Mouse (Mus musculus): ENCODE data around the gene Notch2. TPM values are rescaled to one million over a fixed set of nuclear protein-coding genes. Genes with fewer than 3 reads are reported as not detected.
"Not testable (repeated sequence)": the region's sequence is repeated elsewhere in the genome, so short reads cannot be mapped to it uniquely, and the experiment has no call there.

The Notch2 gene
- polyA plus RNA-seq, 1 experiment from 2014 or later, result 8.2 TPM

DNA sequence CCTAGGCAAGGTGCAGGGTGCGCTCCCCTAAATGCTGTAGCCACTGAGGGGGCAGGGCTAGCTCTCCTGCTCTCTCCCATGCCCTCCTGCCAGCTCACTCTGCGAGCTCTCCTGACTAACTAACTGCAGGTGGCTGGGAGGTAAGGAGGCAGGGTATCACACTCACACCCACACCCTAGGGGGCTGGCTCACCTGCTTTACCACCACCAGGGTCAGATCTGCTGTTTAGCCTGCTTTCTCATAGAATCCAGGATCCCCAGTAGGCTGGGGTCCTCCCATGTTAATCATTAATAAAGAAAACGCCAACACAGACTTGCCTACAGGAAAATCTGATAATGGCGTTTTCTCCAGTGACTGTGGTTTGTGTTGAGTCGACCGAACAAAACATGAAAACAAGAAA, 106.0 kb downstream of the Notch2 start:
- no peaks in the 10 kb centered on the region; the same call in none of the 2 replicates for H3K36me3 ChIP-seq (ENCODE audit: control insufficient read depth, insufficient read depth, low read length)
- H3K27me3 ChIP-seq (ENCODE audit: control insufficient read depth, insufficient read depth, low read length), result no peaks in the 10 kb centered on the region
- no peak overlapping the region for H3K4me2 ChIP-seq (ENCODE audit: low read depth, low read length)
- ATAC-seq (ENCODE audit: low read depth), result no peak
- H3K27ac ChIP-seq (ENCODE audit: low read depth, low read length), result no peak overlapping the region
- H3K9ac ChIP-seq (replicated peaks; ENCODE audit: low read depth, low read length), result no peak overlapping the region
- H3K4me3 ChIP-seq (ENCODE audit: low read depth, low read length), result no peak overlapping the region
- 82% methylated on average over 6 of the region's 6 CpGs for WGBS
- no peaks in the 10 kb centered on the region for H3K9me3 ChIP-seq (ENCODE audit: control insufficient read depth, low read length)
- H3K4me1 ChIP-seq (ENCODE audit: control insufficient read depth, insufficient read depth, low read length), result no peaks in the 10 kb centered on the region

- Histone ChIP-seq H3K9ac (replicated peaks; ENCODE audit: low read depth, low read length) (no peak overlapping the region), H3K27me3 (ENCODE audit: control insufficient read depth, insufficient read depth, low read length) (no peaks in the 10 kb centered on the region), H3K4me2 (ENCODE audit: low read depth, low read length) (no peak overlapping the region), H3K4me3 (ENCODE audit: low read depth, low read length) (no peak overlapping the region), H3K9me3 (ENCODE audit: control insufficient read depth, low read length) (no peaks in the 10 kb centered on the region), H3K4me1 (ENCODE audit: control insufficient read depth, insufficient read depth, low read length) (no peaks in the 10 kb centered on the region), H3K27ac (ENCODE audit: low read depth, low read length) (no peak overlapping the region), H3K36me3 (ENCODE audit: control insufficient read depth, insufficient read depth, low read length) (no peaks in the 10 kb centered on the region; the same call in none of the 2 replicates)
- WGBS, result 26% methylated on average over 6 of the region's 6 CpGs
- ATAC-seq (ENCODE audit: low read depth), result no peak
These were observed 107.6 kb downstream of the Notch2 start for GRCm38 (mm10) chr3:98120884-98121283.

- ATAC-seq (ENCODE audit: low read depth), result no peak
- H3K4me1 ChIP-seq (ENCODE audit: control insufficient read depth, insufficient read depth, low read length), result no peaks in the 10 kb centered on the region
- H3K4me2 ChIP-seq (ENCODE audit: low read depth, low read length), result no peak overlapping the region
- H3K9me3 ChIP-seq (ENCODE audit: control insufficient read depth, low read length), result no peaks in the 10 kb centered on the region
- H3K36me3 ChIP-seq (ENCODE audit: control insufficient read depth, insufficient read depth, low read length), result no peaks in the 10 kb centered on the region; the same call in 1 of the 2 replicates
- H3K9ac ChIP-seq (replicated peaks; ENCODE audit: low read depth, low read length), result no peak overlapping the region
- no peak overlapping the region for H3K27ac ChIP-seq (ENCODE audit: low read depth, low read length)
- no peak overlapping the region for H3K4me3 ChIP-seq (ENCODE audit: low read depth, low read length)
- 100% methylated on average over 2 of the region's 2 CpGs for WGBS
- H3K27me3 ChIP-seq (ENCODE audit: control insufficient read depth, insufficient read depth, low read length), result no peaks in the 10 kb centered on the region
These were observed 114.4 kb downstream of the Notch2 start for GRCm38 (mm10) chr3:98127775-98128174.

GRCm38 (mm10) chr3:98128716-98129115, 115.4 kb downstream of the Notch2 start:
- WGBS, result 96% methylated on average over 5 of the region's 5 CpGs
- no peaks in the 10 kb centered on the region for H3K27me3 ChIP-seq (ENCODE audit: control insufficient read depth, insufficient read depth, low read length)
- H3K9me3 ChIP-seq (ENCODE audit: control insufficient read depth, low read length), result no peaks in the 10 kb centered on the region
- no peak overlapping the region for H3K9ac ChIP-seq (replicated peaks; ENCODE audit: low read depth, low read length)
- no peak for ATAC-seq (ENCODE audit: low read depth)
- no peak overlapping the region for H3K27ac ChIP-seq (ENCODE audit: low read depth, low read length)
- H3K4me2 ChIP-seq (ENCODE audit: low read depth, low read length), result no peak overlapping the region
- no peaks in the 10 kb centered on the region for H3K4me1 ChIP-seq (ENCODE audit: control insufficient read depth, insufficient read depth, low read length)
- H3K4me3 ChIP-seq (ENCODE audit: low read depth, low read length), result no peak overlapping the region
- no peaks in the 10 kb centered on the region; the same call in 1 of the 2 replicates for H3K36me3 ChIP-seq (ENCODE audit: control insufficient read depth, insufficient read depth, low read length)

GRCm38 (mm10) chr3:98132140-98132539, 118.8 kb downstream of the Notch2 start:
- H3K4me3 ChIP-seq (ENCODE audit: low read depth, low read length); H3K9ac ChIP-seq (replicated peaks; ENCODE audit: low read depth, low read length): not testable (repeated sequence)
- WGBS, result 91% methylated on average over 4 of the region's 4 CpGs

DNA sequence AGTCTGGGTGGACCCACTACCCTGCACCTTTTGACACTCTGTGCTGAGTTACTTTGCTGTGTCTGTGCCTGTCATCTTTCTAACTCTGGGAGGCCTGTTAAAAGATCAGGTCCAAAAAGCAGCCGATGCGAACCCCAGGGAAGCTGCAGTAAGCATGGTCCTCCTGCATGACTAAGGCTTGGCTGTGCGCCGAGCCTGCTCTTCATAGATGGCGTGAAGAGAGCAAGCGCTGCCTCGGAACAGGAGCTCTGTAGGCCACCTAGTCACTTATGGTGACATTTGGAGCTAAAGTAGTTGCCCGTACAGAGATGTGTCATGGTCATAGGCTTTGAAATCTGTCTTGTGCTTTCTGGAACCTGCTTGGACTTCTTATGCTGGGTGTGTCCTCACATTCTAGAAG, 119.3 kb downstream of the Notch2 start:
- ATAC-seq (ENCODE audit: low read depth), result no peak
- H3K27me3 ChIP-seq (ENCODE audit: control insufficient read depth, insufficient read depth, low read length), result no peaks in the 10 kb centered on the region
- no peaks in the 10 kb centered on the region for H3K9me3 ChIP-seq (ENCODE audit: control insufficient read depth, low read length)
- H3K4me3 ChIP-seq (ENCODE audit: low read depth, low read length), result no peak overlapping the region
- no peak overlapping the region for H3K27ac ChIP-seq (ENCODE audit: low read depth, low read length)
- no peaks in the 10 kb centered on the region for H3K36me3 ChIP-seq (ENCODE audit: control insufficient read depth, insufficient read depth, low read length)
- 95% methylated on average over 8 of the region's 8 CpGs for WGBS
- H3K9ac ChIP-seq (replicated peaks; ENCODE audit: low read depth, low read length), result no peak overlapping the region
- no peaks in the 10 kb centered on the region for H3K4me1 ChIP-seq (ENCODE audit: control insufficient read depth, insufficient read depth, low read length)
- no peak overlapping the region for H3K4me2 ChIP-seq (ENCODE audit: low read depth, low read length)

More at GRCm38 (mm10) chr3:98132140-98132539, 118.8 kb downstream of the Notch2 start:
- H3K27ac ChIP-seq (ENCODE audit: low read depth, low read length); H3K4me2 ChIP-seq (ENCODE audit: low read depth, low read length); H3K9me3 ChIP-seq (ENCODE audit: control insufficient read depth, low read length); H3K27me3 ChIP-seq (ENCODE audit: control insufficient read depth, insufficient read depth, low read length); H3K36me3 ChIP-seq (ENCODE audit: control insufficient read depth, insufficient read depth, low read length); H3K4me1 ChIP-seq (ENCODE audit: control insufficient read depth, insufficient read depth, low read length); ATAC-seq (ENCODE audit: low read depth): not testable (repeated sequence)

DNA sequence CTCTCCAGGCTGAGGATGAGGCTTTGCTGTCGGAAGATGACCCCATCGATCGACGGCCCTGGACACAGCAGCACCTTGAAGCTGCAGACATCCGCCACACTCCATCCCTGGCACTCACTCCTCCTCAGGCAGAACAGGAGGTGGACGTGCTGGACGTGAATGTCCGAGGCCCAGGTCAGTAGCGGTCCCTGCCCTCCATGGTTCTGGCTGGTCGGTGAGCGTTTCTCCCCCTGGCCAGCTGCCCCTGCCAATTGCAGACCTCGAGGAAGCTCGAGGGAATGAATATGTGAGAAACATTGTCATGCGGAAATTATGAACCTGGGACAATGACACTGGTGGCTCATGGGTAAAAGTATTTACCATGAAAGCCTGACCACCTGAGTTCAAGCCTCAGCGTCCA, 128.1 kb downstream of the Notch2 start:
- Histone ChIP-seq H3K4me1 (ENCODE audit: control insufficient read depth, insufficient read depth, low read length) (no peaks in the 10 kb centered on the region), H3K4me3 (ENCODE audit: low read depth, low read length) (no peak overlapping the region), H3K9me3 (ENCODE audit: control insufficient read depth, low read length) (no peaks in the 10 kb centered on the region), H3K9ac (replicated peaks; ENCODE audit: low read depth, low read length) (no peak overlapping the region), H3K4me2 (ENCODE audit: low read depth, low read length) (no peak overlapping the region), H3K36me3 (ENCODE audit: control insufficient read depth, insufficient read depth, low read length) (peaks cover 14% of the 10 kb centered on the region), H3K27me3 (ENCODE audit: control insufficient read depth, insufficient read depth, low read length) (no peaks in the 10 kb centered on the region), H3K27ac (ENCODE audit: low read depth, low read length) (no peak overlapping the region)
- 94% methylated on average over 15 of the region's 15 CpGs for WGBS
- no peak for ATAC-seq (ENCODE audit: low read depth)

DNA sequence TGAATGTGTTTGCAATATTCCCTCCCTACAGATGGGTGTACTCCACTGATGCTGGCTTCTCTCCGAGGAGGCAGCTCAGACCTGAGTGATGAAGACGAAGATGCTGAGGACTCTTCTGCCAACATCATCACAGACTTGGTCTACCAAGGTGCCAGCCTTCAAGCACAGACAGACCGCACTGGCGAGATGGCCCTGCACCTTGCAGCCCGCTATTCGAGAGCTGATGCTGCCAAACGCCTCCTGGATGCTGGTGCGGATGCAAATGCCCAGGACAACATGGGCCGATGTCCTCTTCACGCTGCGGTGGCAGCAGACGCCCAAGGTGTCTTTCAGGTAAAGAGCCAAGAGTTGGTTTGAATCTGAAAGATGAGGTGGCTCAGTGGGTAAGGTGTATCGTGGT, 129.5 kb downstream of the Notch2 start:
- no peak overlapping the region for H3K4me2 ChIP-seq (ENCODE audit: low read depth, low read length)
- no peaks in the 10 kb centered on the region for H3K27me3 ChIP-seq (ENCODE audit: control insufficient read depth, insufficient read depth, low read length)
- H3K4me3 ChIP-seq (ENCODE audit: low read depth, low read length), result no peak overlapping the region
- H3K27ac ChIP-seq (ENCODE audit: low read depth, low read length), result no peak overlapping the region
- H3K4me1 ChIP-seq (ENCODE audit: control insufficient read depth, insufficient read depth, low read length), result no peaks in the 10 kb centered on the region
- no peaks in the 10 kb centered on the region for H3K9me3 ChIP-seq (ENCODE audit: control insufficient read depth, low read length)
- ATAC-seq (ENCODE audit: low read depth), result no peak
- H3K36me3 ChIP-seq (ENCODE audit: control insufficient read depth, insufficient read depth, low read length), result peaks cover 22% of the 10 kb centered on the region
- WGBS, result 94% methylated on average over 13 of the region's 13 CpGs
- H3K9ac ChIP-seq (replicated peaks; ENCODE audit: low read depth, low read length), result no peak overlapping the region

DNA sequence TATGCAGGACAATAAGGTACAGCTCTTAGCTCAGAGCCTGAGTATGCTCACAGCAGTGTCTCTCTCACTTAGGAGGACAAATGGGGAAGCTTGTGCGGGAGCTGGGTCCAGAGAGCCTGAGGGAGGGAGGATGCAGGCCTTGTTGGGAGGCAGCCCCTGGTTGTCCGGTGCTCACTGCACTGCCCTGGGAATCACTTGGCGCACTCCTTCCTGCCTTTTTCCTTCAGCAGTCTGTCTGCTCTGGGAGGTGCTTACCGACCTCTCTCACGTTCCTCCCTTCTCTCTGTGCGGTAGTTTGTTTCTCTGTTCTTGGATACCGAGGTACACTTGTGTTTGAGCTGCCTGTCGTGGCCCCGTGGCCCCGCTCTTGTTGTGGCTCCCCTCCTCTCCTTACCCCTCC, 131.9 kb downstream of the Notch2 start:
- no peak overlapping the region for H3K4me3 ChIP-seq (ENCODE audit: low read depth, low read length)
- no peaks in the 10 kb centered on the region for H3K9me3 ChIP-seq (ENCODE audit: control insufficient read depth, low read length)
- WGBS, result 86% methylated on average over 9 of the region's 10 CpGs
- peaks cover 17% of the 10 kb centered on the region for H3K36me3 ChIP-seq (ENCODE audit: control insufficient read depth, insufficient read depth, low read length)
- H3K9ac ChIP-seq (replicated peaks; ENCODE audit: low read depth, low read length), result no peak overlapping the region
- H3K27ac ChIP-seq (ENCODE audit: low read depth, low read length), result no peak overlapping the region
- no peak for ATAC-seq (ENCODE audit: low read depth)
- no peaks in the 10 kb centered on the region for H3K4me1 ChIP-seq (ENCODE audit: control insufficient read depth, insufficient read depth, low read length)
- no peak overlapping the region for H3K4me2 ChIP-seq (ENCODE audit: low read depth, low read length)
- H3K27me3 ChIP-seq (ENCODE audit: control insufficient read depth, insufficient read depth, low read length), result no peaks in the 10 kb centered on the region

Measured in neural tube, embryonic 14.5 days (tissue).